Comparison of ENCODE assay signal across 21 mouse cellular contexts in genomic region chr8:108125491-108125890, GRCm38 (mm10).
DNase-seq lines count a peak whose midpoint lies in the region; ATAC-seq and TF ChIP-seq lines count a peak whose summit lies in the region.
"Had no signal": no experiment of that assay in that cellular context is flagged by ENCODE, and none has a peak within 500 bp of the region (broad histone marks: within the 10 kb centered on the region; RNA-seq: fewer than 3 reads in every experiment).

No protein-coding gene starts in this region.

- peaks cover 5% of the 10 kb centered on the region; the same call in 1 of the 2 replicates for H3K4me1 ChIP-seq in forebrain, embryonic 14.5 days (ENCODE audit: control insufficient read depth, insufficient read depth, low read length)
- no peaks in the 10 kb centered on the region for H3K4me1 ChIP-seq in forebrain, postnatal 0 days (ENCODE audit: insufficient read depth)
- H3K4me1 ChIP-seq in lung, postnatal 0 days (ENCODE audit: insufficient read depth, low read depth, low read length) = no peaks in the 10 kb centered on the region
- H3K4me1 ChIP-seq: embryonic facial prominence, embryonic 10.5 days; embryonic facial prominence, embryonic 13.5 days; forebrain, embryonic 12.5 days; heart, embryonic 10.5 days; heart, embryonic 13.5 days; hindbrain, embryonic 12.5 days had no signal

- H3K9ac ChIP-seq in forebrain, embryonic 14.5 days (ENCODE audit: low read length) = no peak overlapping the region
- H3K9ac ChIP-seq in forebrain, postnatal 0 days = no peak overlapping the region
- no peak overlapping the region for H3K9ac ChIP-seq in lung, postnatal 0 days (replicated peaks; ENCODE audit: low read depth)
- H3K9ac ChIP-seq: embryonic facial prominence, embryonic 13.5 days; forebrain, embryonic 12.5 days; heart, embryonic 13.5 days; hindbrain, embryonic 12.5 days had no signal

- no peaks in the 10 kb centered on the region for H3K9me3 ChIP-seq in forebrain, embryonic 14.5 days (replicated peaks; ENCODE audit: control insufficient read depth, low read length)
- H3K9me3 ChIP-seq in forebrain, postnatal 0 days (ENCODE audit: low read length) = no peaks in the 10 kb centered on the region
- no peaks in the 10 kb centered on the region for H3K9me3 ChIP-seq in lung, postnatal 0 days (ENCODE audit: low read length)
- H3K9me3 ChIP-seq: embryonic facial prominence, embryonic 10.5 days; embryonic facial prominence, embryonic 13.5 days; forebrain, embryonic 12.5 days; heart, embryonic 10.5 days; heart, embryonic 13.5 days; hindbrain, embryonic 12.5 days had no signal

- H3K4me3 ChIP-seq in forebrain, embryonic 14.5 days (ENCODE audit: low read depth, low read length) = no peak overlapping the region
- no peak overlapping the region for H3K4me3 ChIP-seq in forebrain, postnatal 0 days (ENCODE audit: low read depth, low read length)
- no peak overlapping the region for H3K4me3 ChIP-seq in lung, postnatal 0 days (ENCODE audit: low read depth, low read length)
- H3K4me3 ChIP-seq: embryonic facial prominence, embryonic 10.5 days; embryonic facial prominence, embryonic 13.5 days; erythroblast, embryonic 14.5 days; forebrain, embryonic 12.5 days; heart, adult 2 months; heart, embryonic 10.5 days; heart, embryonic 13.5 days; hindbrain, embryonic 12.5 days had no signal

- TF ChIP-seq EP300 in lung, postnatal 0 days (IDR thresholded peaks at IDR 0.05) = no peak

- H3K27ac ChIP-seq in forebrain, embryonic 14.5 days (ENCODE audit: low read depth, low read length) = no peak overlapping the region
- no peak overlapping the region for H3K27ac ChIP-seq in forebrain, postnatal 0 days (ENCODE audit: low read depth, low read length)
- H3K27ac ChIP-seq in lung, postnatal 0 days (ENCODE audit: low read length) = no peak overlapping the region
- H3K27ac ChIP-seq: embryonic facial prominence, embryonic 10.5 days; embryonic facial prominence, embryonic 13.5 days; forebrain, embryonic 12.5 days; heart, adult 2 months; heart, embryonic 10.5 days; heart, embryonic 13.5 days; hindbrain, embryonic 12.5 days had no signal

- no peaks in the 10 kb centered on the region for H3K36me3 ChIP-seq in forebrain, embryonic 14.5 days (ENCODE audit: control insufficient read depth, insufficient read depth, low read length)
- no peaks in the 10 kb centered on the region for H3K36me3 ChIP-seq in forebrain, postnatal 0 days (ENCODE audit: insufficient read depth)
- H3K36me3 ChIP-seq in lung, postnatal 0 days (ENCODE audit: insufficient read depth, low read length) = no peaks in the 10 kb centered on the region
- H3K36me3 ChIP-seq: embryonic facial prominence, embryonic 10.5 days; embryonic facial prominence, embryonic 13.5 days; forebrain, embryonic 12.5 days; heart, embryonic 10.5 days; heart, embryonic 13.5 days; hindbrain, embryonic 12.5 days had no signal

- no peak for TF ChIP-seq CTCF in forebrain, postnatal 0 days (IDR thresholded peaks at IDR 0.05; ENCODE audit: low read depth)
- TF ChIP-seq CTCF in lung, postnatal 0 days (IDR thresholded peaks at IDR 0.05) = no peak

- H3K4me2 ChIP-seq in forebrain, embryonic 14.5 days (ENCODE audit: low read length) = no peak overlapping the region
- no peak overlapping the region for H3K4me2 ChIP-seq in forebrain, postnatal 0 days (ENCODE audit: low read depth)
- H3K4me2 ChIP-seq in lung, postnatal 0 days (replicated peaks; ENCODE audit: low read depth, low read length) = no peak overlapping the region
- H3K4me2 ChIP-seq: embryonic facial prominence, embryonic 13.5 days; forebrain, embryonic 12.5 days; heart, embryonic 13.5 days; hindbrain, embryonic 12.5 days had no signal

- ATAC-seq in forebrain, embryonic 14.5 days = no peak
- no peak for ATAC-seq in forebrain, postnatal 0 days
- ATAC-seq in lung, postnatal 0 days = no peak
- ATAC-seq: forebrain, embryonic 16.5 days; hindbrain, embryonic 16.5 days; inflammation-experienced regulatory T-cells, adult 6 months had no signal

- DNase-seq in forebrain, embryonic 14.5 days (ENCODE audit: low spot score) = peak; percentile 22
- DNase-seq in forebrain, postnatal 0 days = no peak
- DNase-seq in lung, postnatal 0 days (ENCODE audit: low spot score) = peak; percentile 5
- no peak for DNase-seq in lung, postnatal 14 days
- DNase-seq in adipocyte (ENCODE audit: low spot score) = peak; percentile 3
- no peak for DNase-seq in right cerebral cortex, postnatal 25 days
- no peak for DNase-seq in frontal cortex, postnatal 10 days (ENCODE audit: low spot score in 2 of 2)
- DNase-seq: adrenal gland, adult 8-10 months; embryo, embryonic 11 days; gastrocnemius, postnatal 25 days; heart, adult 2 months had no signal

- H3K27me3 ChIP-seq in forebrain, embryonic 14.5 days (replicated peaks; ENCODE audit: control insufficient read depth, insufficient read depth, low read length) = no peaks in the 10 kb centered on the region
- no peaks in the 10 kb centered on the region for H3K27me3 ChIP-seq in forebrain, postnatal 0 days (ENCODE audit: insufficient read depth, low read length)
- no peaks in the 10 kb centered on the region for H3K27me3 ChIP-seq in lung, postnatal 0 days (replicated peaks; ENCODE audit: insufficient read depth, low read length)
- H3K27me3 ChIP-seq: embryonic facial prominence, embryonic 13.5 days; forebrain, embryonic 12.5 days; heart, embryonic 13.5 days; hindbrain, embryonic 12.5 days had no signal

- WGBS in forebrain, embryonic 14.5 days = 51% methylated on average over 2 of the region's 2 CpGs
- 38% methylated on average over 2 of the region's 2 CpGs for WGBS in forebrain, postnatal 0 days
- WGBS in lung, postnatal 0 days = 52% methylated on average over 2 of the region's 2 CpGs

Comparison
In these comparisons a context has a peak if more than half of its experiments do, and no peak if none do; other contexts are left out.
1. DNase-seq: peak in forebrain, embryonic 14.5 days (single experiment), lung, postnatal 0 days (single experiment) and adipocyte (single experiment); none in forebrain, postnatal 0 days (single experiment), lung, postnatal 14 days (single experiment), right cerebral cortex, postnatal 25 days (single experiment) and frontal cortex, postnatal 10 days (0 of 2).